Mouse (Mus musculus) urinary bladder, adult 2 months (tissue): ENCODE results near the gene Cyb5r3. TPM values are rescaled to one million over a fixed set of nuclear protein-coding genes. Genes with fewer than 3 reads are reported as not detected.

Source experiments
- DNase-seq: peaks from one replicate; pipeline ENCODE4 v3.0.0; 2022; ENCODE audit warnings: low spot score
- polyA plus RNA-seq: library from polyadenylated mRNA; depleted of rRNA; stranded (reverse); fragments of >200 nt; gene quantifications from 2 replicates; pipeline ENCODE4 v1.2.3, GENCODE M21; 2012; rRNA removed

Gene Cyb5r3
- polyA plus RNA-seq, result 131 and 197 TPM in 2 replicates

DNA sequence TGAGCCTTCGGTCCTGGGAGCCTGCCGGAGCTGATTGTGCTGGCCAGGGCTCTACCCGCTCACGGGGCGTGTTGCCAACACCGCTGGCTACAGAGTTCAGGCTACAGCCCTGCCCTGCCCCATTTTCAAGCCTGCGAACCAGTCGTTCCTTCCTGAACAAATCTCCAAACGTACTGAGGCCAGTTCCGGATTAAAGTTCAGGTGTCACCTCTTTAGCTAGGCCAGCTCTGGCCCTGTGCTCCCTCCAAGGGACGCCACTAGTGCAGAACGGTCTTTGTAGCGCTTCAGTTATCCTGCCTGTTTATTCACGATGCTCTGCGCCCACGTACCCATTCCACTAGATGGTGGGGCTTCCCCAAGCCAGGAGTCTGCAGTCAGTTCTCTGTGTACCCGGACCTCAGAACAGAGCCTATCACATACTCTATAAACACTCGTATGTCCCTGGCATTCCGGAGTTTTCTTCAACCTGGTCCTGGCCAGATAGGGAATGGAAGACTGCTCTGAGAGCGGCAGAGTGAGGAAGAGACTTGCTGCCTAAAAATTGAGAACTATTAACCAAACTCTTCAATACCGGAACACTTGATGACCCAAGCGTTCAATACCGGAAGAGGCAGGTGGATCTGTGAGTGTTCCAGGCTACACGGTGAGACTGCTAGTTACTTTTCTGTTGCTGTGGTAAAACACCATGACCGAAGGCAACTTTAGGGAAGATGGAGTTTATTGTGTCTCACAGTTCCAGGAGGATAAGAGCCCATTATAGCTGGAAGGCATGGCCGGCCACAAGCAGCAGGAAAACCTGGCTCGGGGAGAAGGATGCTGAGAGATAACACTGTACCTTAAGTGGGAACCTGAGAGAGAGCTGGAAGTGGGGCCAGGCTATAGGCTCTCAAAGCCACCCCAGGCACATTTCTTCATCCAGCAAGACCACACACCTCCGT lies at the start of gene Cyb5r3:
Gene Cyb5r3 (minus strand): TSS at position 101 of the 938 bp plus-strand sequence.
- no peak for DNase-seq

GRCm38 (mm10) chr15:83221721-83222120 lies 49.3 kb upstream of the Cyb5r3 start:
- no peak for DNase-seq

- no peak for DNase-seq
These were observed 48.1 kb upstream of the Cyb5r3 start for GRCm38 (mm10) chr15:83220368-83221013.

DNA sequence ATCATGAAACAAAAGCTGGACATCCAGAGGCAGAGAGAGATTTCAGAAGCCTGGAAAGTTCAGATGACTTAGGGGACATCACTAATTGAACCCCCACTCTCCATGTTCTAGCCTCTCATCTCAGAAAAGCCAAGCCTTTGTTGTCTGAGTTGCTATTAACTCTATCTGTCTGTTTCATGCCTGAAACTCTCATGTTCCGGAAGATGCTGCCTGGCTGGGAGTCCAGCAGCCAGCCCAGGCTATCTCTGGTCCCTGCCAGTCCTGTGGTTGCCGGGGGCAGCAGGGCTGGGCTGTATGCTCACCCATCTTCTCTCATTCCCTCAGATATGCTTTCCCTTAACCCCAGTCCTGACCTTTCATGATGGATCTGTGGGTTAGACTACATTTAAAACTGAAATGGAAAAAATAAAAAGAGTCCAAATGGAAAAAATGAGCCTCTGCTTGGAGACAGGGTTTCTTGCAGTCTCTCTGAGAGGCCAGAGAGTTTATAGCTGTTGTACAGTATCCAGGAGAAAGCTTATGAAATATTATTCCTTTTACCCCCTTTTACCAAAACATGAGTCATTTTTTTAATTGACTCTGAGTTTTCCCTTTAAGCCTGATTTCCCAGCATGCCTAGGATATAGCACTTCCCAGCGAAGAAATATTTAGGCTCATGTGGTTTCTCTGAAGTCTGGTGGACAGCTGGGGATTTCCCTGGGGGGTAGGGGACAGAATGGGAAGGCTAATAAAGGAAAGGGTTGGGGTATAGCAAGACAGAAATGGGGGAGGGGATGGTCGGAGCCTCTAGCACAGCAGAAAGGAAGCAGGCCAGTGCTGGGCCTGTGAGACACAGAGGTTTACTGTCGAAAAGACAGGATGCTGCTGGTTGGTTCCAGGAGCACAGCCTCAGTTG lies 43.2 kb upstream of the Cyb5r3 start:
- no peak for DNase-seq

DNA sequence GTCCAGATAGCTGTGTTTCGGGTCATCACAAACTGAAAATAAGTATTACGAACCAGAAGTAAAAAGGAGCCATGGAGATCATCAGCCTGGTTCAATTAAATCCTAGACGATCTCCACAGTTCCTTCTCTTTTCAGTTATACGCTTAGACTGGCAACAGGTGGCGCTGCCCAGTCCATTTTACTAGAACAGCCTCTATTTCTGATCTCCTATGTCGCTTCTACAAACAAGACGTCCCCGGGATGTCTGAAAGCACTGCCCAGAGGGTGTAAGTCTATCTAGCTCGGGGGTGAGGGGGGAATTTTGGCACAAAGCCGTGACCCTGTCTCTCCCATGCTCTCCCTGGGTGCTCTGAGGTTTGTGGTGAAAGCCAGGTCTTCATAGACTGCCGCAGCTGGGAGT lies 37.8 kb upstream of the Cyb5r3 start:
- DNase-seq, result no peak

DNA sequence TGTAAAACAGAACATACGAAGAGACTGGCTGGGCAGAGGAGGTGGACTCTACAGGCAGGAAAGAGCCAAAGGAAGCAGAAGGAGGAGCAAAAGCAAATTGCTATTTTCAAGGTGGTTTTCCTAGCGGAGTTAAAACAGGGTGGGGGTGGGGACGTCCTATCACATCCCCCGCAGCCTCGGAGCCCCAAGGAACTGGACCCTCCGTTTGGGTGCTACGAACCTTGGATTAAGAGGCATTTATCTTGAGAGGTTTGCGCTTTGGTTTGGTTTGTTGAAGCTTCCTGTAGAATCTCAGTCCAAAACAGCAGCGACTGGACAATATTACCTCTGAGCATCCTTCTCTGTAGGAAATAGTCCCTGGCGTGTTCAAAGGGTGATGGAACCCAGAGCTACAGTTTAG lies 37.3 kb upstream of the Cyb5r3 start:
- DNase-seq, result no peak

DNA sequence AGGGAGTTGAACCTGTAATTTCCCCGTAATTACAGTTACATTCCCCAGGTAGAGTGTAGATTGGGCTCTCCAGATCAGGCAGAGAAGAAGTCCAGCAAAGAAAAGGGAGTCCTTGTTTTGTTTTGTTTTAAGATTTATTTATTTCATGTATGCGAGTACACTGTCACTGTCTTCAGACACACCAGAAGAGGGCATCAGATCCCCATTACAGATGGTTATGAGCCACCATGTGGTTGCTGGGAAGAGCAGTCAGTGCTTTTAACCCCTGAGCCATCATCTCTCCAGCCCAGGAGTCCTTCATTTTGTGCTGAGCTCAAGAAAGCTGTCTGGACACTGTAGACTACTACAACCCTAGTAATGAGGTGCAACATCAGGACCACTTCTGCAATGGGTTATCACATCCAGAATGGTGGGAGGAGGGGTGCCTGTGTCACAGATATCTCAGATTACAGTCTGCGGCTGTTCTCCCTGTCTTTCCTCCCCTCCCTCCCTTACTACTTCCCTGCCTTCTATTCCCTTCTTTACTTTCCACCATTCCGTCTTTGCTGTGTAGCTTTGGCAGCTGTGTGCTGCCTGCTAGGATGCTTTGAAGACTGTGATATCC lies 36.8 kb upstream of the Cyb5r3 start:
- DNase-seq, result no peak

DNA sequence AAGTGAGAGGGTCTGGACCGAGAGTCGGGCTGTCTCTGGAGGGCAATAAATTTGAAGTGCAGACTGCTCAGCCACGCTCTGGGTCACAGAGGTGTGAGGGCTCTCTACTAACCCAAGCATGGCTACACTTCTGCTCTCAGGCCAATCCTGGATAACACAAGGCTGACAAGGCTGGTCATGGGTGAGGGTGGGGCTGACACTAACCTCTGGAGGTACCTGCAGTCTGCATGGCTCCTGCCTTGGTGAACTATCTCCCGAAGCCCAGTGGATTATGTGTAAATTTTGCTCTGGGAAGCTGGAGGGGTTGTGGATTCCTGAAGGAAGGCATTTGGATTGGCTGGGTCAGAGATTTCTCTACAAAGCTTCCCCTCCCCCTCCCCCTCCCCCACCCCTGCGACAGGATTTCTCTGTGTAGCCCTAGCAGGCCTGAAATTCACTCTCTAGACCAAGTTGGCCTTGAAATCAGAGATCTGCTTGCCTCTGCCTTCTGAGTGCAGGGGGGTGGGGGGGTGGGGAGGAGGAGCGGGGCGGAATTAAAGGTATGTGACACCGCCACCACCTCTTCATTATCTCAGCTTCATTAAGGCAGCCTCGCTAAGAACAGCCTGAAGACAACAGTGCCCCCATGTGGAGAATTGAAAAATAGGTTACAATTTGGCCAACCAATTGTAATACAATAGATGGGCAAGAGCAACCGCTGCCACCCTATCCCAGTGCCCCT lies 32.5 kb upstream of the Cyb5r3 start:
- no peak for DNase-seq

GRCm38 (mm10) chr15:83202412-83202811 lies 30.0 kb upstream of the Cyb5r3 start:
- DNase-seq, result no peak

GRCm38 (mm10) chr15:83193413-83193812 lies 21.0 kb upstream of the Cyb5r3 start:
- no peak for DNase-seq

- peak; percentile 12 for DNase-seq
These were observed 10.0 kb upstream of the Cyb5r3 start for GRCm38 (mm10) chr15:83182351-83182750.

DNA sequence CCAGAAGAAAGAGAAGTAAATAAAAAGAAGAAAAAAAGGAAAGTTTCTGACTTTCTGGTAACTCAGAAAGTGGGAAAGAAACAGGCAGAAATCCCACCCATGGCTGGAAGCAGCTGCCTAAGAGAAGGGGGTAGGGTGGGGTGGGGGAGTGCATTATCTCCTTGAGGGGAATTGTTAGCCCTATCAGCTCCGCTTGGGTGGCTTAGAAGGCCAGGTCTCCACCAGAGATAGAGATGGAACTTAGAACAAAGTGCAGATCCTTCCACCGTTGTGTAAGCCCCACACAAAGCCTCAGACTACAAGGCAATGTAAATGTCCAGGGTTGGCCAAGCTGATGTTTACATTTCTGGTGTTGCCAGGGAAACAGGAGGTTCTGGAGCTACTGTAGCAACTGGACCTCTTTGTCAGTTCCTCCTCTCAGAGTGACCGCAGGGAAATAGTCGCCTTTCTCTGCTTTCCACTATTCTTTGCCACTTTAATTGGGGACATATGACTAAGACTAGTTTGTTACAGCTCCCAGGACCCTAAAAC lies 9.5 kb upstream of the Cyb5r3 start:
- no peak for DNase-seq

DNA sequence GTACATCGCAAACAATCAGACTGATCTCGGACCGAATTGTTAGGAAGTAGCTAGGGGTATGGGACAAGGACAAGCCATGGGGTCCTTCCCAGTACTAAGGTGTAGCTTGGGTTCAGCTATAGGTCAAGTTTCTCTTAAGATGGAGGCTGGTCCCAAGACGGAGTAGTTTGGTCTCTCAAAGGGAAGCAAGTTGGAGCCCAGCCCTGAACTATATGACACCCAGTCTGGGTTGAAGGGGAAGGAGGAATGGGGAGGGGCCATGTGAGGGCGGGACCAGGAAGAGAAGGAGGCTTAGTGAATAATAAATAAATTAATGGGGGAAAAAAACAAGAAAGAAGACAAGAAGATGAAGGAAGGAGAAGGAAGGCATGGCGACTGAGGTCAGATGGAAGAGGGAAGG lies 7.6 kb upstream of the Cyb5r3 start:
- no peak for DNase-seq

- peak; percentile 15 for DNase-seq
These were observed 4.3 kb upstream of the Cyb5r3 start for GRCm38 (mm10) chr15:83176653-83177052.

GRCm38 (mm10) chr15:83173914-83174884 lies 1.8 kb upstream of the Cyb5r3 start:
- peak; percentile 12 for DNase-seq

GRCm38 (mm10) chr15:83171712-83172481 lies 495 bp downstream of the Cyb5r3 start:
- peak; percentile 92 for DNase-seq

- peak; percentile 14 for DNase-seq
These were observed 1.3 kb downstream of the Cyb5r3 start for GRCm38 (mm10) chr15:83170956-83171659.
